Mouse (Mus musculus) urinary bladder, postnatal 14 days (tissue): ENCODE results near the gene Clk3.
A peak's percentile ranks its signal among the peaks of the same experiment; 100 is the strongest.

Source experiments
- DNase-seq: peaks from one replicate; pipeline ENCODE4 v3.0.0; 2021; ENCODE audit warnings: low spot score

Clk3 gene

GRCm38 (mm10) chr9:57770214-57770613 is 4.6 kb upstream of the Clk3 start:
- DNase-seq, result no peak

DNA sequence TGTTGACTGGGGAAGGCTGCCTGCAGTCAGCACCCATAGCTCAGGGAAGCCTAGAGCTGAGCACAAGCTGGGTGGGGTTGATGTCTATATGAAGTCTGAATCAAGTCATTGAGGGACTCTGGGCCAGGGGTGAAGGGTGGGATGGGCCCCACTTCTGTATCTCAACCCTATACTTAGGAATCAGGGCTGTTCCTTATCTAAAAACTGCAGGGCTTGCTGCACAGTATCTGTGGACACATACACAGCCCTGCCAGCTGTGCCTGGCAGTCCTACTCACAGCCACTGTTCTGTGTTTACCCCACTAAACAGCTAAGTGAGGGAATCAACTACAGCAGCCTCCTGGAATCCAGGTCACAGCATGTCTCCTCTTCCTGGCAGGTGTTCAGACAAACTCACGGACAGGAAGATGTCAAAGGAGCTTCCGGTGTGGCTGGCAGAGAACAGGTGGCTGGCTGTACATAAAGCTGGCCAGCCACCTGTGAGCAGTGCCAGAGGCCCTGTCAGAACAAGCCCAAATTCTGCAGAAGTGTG is 3.9 kb upstream of the Clk3 start:
- no peak for DNase-seq

DNA sequence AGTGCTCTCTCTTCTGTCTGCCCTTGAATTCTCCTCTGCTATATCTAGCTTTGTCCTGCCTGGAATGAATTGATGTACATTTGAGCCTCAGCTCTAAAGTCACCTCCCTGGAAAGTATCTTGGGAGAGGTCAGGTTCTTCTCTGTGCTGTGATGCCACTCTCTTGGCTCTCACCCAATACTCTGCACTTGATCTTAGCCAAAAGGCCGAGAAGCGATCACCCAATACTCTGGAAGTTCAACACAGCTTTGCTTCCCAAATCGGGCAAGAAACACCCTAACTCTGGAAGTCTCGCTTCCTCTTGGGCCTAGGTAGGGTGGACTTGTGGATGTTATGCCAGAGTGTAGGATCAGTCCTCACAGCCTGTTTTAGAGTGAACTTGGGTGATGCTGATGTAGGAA is 1.6 kb upstream of the Clk3 start:
- no peak for DNase-seq

DNA sequence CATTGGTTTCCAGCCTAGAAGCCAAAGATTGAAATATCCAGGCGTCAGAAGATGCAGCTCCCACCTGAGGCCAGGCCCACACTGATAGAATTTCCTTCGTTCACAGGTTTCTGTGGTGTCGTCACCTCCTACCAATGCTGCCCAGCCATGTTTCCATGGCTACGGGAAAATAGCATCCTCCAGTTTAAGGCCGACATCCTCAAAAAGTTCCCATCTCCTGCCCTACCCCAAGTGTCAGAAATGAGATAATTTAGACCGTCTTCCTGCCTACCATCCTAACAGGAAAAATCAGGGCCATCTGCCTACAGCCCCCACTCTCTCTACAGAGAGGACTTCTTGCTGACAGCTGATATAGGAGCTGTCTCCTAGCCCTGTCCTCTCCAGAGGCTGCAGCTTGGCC is 771 bp upstream of the Clk3 start:
- DNase-seq, result no peak

DNA sequence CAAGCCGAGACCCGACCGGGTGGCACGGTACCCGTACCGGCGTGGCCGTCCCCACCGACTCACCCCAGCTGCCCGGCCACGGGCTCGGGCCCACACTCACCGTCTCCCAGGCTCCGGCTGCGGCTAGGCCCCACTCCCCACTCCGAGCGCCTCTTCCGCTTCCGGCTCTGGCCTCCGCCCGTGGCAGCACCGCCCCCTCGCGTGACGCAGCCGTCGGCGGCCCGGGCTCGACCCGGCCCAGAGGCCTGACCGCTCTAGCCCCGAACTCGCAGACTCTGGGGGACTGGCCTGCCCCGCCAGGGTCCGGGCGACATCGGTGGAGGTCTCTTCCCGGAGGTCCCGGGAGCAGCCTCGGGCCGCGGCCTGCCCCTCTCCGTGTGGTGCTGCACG is 691 bp downstream of the Clk3 start:
- DNase-seq, result peak; percentile 97

- peak; percentile 75 for DNase-seq
Observed at GRCm38 (mm10) chr9:57764147-57764973, 1.3 kb downstream of the Clk3 start.

- peak; percentile 66 for DNase-seq
Observed at GRCm38 (mm10) chr9:57762563-57762991, 3.1 kb downstream of the Clk3 start.

DNA sequence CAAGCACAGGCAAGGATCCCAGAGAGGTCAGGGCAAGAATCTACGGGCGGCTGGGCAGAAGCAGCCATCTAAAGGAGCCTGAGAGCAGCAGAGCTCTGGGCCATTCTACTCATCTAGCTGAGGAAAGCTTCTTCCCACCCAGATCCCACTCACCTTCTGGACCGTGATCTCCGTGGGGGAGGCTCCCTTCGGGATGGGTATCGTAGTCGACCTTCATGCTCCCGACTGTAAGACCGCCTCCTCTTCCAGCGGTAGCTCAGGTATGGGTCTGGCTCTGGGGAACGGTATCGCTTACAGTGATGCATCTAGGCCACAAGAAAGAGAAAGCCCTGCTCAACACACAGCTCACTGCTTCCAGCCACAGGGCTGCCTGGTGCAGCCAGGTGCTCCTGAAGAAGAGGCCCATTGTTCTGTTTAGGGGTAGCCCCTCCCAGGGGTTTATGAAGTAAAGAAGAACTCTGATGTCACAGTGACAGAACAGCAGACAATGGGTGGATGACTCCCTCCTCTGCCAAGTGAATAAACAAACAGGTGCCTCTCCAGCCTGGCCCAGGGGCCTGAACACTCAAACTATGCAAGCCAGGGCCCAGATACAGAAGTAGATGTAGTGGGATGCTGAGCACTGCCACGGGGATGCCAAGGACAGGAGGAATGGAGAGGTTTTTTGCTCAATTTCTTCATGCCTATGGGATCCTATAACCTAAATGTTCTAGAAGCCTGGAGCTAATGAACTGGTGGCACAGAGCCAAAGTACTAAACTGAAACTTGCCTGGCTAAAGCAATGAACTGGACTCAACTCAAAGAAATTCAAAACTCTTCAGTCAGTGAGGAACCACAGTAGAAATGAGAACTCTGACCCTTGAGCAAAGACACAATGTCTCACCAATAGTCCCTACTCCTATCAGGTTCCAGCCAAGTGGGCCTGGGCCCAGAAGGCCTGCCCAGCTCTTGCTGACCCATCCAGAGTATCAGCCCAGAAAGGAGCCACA is 3.8 kb downstream of the Clk3 start:
- DNase-seq, result no peak

DNA sequence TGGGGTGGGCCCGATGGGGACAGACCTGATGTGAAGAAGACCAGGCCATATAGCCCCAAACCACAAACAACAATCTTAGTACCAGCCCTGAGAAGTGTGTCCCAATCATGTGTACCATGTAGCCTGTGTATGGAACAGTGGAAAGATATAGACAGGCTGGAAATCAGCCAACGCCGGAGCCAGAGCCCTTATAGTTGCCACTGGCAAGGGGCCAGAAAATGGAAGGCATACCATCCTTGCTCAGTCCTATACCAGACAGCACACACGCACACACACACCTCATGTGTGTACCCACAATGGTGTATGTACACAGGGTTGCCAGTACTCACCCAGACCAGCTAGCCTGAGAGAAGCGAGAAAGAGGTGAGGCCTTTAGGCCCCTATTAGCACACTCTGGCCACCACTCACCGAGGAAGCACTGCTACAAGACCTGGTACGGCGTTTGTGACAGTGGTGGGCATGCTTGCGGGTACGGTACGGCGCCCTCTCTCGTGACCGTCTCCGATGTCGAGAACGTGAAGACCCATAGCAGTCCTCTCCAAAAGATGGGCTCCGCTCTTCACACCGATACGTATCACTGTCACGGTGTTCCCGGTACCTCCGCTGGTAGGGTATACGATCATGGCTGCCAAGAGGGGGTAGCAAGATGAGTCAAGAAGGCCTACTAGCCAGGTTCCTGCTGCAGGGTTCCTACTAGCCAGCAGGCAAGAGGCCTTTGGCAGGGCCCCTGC is 5.1 kb downstream of the Clk3 start:
- no peak for DNase-seq

DNA sequence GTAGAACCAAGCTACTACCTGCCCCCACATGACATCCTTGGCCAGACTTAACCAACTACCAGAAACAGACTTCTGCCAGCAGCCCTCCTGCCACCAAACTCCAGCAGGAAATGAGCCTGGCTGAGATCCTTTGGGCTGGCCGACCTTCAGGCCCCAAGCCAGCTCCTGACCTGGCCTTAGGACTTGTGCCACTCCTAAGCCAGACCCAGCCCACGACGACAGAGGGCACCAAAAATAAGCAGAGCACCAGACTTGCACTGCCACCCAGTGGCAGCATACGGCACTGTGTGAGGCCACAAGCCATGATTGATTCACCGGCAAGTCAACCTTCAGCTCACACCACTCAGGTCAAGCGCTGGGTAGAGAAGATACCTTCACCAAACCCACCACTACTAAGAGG is 6.4 kb downstream of the Clk3 start:
- DNase-seq, result peak; percentile 66

DNA sequence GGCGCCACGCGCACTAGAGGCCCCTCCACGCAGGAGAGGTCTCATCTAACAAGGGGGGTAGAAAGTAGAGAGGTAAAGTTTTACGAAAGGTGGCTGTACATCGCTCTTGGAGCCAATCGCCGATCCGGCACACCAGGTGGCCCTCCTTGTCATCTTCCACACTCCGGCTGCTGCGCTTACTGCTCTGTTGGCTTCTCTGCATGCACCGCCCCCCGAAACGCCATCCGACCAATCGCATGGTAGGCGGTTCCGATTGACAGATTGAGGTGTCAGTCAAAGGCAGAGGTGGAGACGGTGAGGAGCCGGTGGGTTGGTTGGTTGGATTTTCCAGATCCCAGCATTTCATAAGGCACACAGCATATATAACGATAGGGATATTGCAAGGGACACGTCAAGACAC is 7.1 kb downstream of the Clk3 start:
- DNase-seq, result no peak

DNA sequence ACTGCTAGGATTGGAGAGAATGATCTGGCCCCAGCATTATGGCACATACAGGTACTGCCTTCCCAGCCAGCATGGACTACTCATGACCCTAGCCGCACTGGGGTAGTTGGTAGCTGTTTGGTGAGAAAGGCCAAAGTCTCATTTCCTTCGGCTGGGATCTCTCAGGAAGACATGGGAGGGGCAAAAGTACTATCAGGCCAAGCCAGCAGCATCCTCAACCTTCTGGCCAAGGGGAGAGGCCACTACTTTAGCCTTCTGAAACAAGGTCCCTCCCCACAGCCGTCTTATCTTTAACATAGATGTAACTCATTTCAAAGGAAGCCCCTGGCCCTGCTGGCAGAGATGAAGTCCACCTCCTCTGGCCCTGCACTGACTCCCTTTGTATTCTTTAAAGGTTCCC is 8.1 kb downstream of the Clk3 start:
- no peak for DNase-seq

DNA sequence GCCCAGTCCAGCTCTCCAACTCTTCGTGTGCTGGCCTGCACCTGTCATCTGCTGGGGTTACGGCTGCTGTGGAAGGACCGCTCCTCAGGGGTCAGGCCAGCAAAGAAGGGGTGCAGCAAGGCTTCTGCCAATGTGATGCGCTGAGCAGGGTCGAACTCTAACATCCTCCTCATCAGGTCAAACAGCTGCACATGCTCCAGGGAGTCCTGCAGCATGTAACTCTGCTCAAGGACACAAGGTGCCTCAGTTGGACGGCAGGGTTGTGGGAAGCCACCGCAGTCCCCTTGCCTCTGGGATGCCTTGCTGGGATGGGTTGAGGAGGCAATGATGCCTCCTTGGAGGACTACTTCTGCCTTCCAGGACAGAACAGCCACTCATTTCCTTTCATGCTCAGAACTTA is 14.8 kb downstream of the Clk3 start:
- no peak for DNase-seq

DNA sequence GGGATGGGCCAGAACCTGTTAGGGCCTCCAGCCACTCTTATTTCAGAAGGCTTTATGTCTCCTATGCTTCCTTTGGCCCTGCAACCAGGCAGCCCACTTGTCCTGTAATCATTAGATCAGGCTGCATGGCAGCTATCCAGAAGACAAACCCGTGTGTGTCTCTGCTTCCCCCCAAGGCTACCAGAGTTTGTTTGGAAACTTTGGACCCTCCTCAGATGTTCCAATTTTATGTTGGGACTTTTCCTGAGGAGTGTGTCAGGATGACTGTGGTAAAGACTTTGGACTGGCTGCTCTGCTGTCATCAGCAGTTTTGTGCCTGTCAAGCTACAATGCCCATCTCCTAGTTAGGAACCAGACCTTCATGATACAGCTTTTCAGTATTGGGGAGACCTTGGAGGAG is 16.8 kb downstream of the Clk3 start:
- DNase-seq, result no peak

DNA sequence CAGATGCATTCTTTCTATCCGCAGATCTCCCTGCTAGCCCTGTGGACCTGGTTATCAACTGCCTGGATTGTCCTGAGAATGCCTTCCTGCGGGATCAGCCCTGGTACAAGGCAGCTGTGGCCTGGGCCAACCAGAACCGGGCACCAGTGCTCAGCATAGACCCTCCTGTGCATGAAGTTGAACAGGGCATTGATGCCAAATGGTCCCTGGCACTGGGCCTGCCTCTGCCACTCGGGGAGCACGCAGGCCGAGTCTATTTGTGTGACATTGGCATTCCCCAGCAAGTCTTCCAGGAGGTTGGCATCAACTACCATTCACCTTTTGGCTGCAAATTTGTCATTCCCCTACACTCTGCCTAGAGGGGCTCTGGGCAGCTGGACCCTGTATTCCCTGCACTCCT is 17.5 kb downstream of the Clk3 start:
- DNase-seq, result no peak

DNA sequence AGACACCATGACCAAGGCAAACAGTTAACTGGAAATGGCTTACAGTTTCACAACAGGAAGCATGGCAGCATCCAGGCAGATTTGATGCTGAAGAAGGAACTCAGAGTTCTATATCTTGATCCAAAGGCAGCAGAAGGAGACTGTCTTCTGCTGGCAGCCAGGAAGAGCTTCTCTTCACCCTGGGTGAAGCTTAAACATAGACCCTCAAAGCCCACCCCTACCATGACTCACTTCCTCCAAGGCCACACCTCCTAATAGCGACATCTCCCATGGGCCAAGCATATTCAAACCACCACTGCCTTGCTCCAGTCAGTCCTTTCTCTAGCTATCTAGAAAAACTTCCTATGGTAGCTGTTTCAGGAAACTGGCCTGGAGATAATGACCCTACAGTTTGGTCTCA is 18.6 kb downstream of the Clk3 start:
- no peak for DNase-seq

DNA sequence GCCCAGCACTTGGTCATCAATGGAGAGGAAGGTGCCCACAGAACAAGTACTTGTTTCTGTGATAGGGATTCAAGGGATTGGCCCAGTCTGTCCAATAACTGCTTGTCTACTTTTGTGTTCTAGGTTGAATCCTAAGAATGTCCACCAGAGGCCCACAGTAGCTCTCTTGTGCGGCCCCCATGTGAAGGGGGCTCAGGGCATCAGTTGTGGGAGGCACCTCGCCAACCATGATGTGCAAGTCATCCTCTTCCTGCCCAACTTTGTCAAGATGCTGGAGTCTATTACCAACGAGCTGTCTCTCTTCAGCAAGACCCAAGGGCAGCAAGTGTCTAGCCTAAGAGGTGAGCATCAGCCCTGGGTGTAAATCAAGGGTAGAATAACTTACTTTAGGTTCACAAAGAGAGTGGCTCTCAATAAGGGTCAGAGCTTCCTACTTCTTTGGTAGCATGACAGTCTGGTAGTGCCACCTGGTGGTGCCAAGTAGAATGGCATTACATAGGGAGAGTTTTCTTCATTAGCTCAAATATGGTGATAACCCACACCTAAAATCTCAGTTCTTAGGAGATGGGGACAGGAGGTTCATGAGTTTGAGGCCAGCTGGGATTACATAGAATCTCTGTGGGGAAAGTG is 21.1 kb downstream of the Clk3 start:
- no peak for DNase-seq

DNA sequence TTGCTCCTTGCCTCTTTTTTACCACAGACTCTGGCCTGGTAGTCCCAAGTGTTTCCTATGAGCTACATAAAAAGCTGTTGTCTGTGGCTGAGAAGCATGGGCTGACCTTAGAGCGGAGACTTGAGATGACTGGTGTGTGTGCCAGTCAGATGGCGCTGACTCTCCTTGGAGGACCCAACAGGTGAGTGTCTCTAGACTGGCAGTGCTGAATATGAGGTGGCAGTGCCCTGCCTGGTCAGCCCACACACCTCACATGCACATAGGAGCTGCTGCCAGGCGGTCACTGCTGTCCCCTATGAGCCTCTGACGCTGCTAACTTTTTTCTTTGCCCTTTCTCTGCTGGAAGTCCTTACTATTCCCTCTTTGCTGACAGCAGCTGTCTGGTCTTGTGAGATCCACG is 25.8 kb downstream of the Clk3 start:
- DNase-seq, result no peak

- DNase-seq, result no peak
Observed at GRCm38 (mm10) chr9:57733606-57734005, 32.1 kb downstream of the Clk3 start.

DNA sequence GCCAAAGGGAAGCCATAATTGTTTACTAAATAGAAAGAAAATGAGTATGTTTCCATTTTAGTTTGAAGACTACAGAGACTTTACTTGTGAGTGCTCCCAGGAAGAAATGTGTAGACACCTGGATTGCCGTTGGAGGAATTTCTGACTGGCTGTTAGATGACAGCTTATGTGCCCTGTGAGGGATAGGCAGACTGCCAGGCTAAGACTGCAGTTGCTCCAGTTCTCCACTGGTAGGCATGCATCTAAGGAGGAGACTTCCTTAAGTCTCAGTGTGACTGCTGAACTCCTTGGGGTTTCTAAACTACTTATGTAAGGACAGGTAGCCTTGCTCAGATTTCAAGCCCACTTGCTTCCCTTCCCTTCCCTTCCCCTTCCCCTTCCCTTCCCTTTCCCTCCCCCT is 37.3 kb downstream of the Clk3 start:
- DNase-seq, result no peak

DNA sequence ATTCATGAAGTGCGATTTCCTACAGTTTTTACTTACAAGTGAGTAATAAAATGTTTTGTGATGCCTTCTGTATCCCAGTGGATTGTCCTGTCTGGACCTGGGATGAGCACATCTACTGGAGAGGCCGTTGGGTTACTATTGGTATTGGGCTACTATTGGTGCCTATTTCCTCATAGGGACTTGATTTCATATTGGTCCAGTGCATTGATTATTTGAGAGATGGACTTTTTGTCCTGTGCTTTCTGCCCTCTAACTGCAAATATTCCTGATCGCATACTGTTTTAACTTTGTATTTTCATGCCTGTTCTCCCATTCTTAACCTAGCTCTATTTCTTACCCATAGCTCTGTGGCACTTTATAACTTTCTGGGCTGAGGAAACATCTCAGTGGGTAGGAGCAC is 41.0 kb downstream of the Clk3 start:
- no peak for DNase-seq

DNA sequence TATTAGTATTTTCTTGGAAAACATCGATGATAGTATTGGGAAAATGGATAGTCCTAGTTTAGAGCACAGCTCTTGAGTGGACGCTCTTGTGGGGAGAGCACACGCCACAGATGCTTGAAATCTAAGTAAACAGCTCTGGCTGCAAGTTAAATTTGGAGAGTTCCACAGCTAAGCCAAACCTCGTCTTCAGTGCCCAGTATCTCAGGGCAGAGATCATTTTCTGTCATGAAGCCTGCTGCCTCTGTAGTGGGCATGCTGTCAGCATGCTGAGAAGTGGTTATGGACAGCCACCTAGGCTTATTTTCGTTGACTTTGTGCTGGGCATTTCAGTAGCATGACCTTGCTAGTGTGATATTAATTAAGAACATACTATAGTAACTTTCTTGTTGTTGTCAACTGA is 41.9 kb downstream of the Clk3 start:
- no peak for DNase-seq
